Mouse (Mus musculus) heart, adult 2 months (tissue): ENCODE measurements around the gene Gnb1l.

ENCODE experiments used
- CTCF ChIP-seq: fragments of 200-600 bp; IDR thresholded peaks from 2 replicates; pipeline ENCODE4 v1.8.1; 2022; ENCODE audit warnings: antibody characterized with exemption, mild to moderate bottlenecking, moderate library complexity
- EP300 ChIP-seq: fragments of 200-500 bp; IDR thresholded peaks from 2 replicates; pipeline ENCODE4 v1.6.1; 2011; ENCODE audit warnings: low read depth, low read length, control low read depth; ENCODE audit not compliant: insufficient read depth
- POLR2A ChIP-seq: fragments of 200-500 bp; IDR thresholded peaks from 2 replicates; pipeline ENCODE4 v1.6.1; 2011; ENCODE audit warnings: mild to moderate bottlenecking, low read depth, low read length, control low read depth; ENCODE audit not compliant: insufficient read depth

- TF ChIP-seq POLR2A (no peak), EP300 (no peak), CTCF (no peak)
These were observed 95.4 kb downstream of the Gnb1l start for GRCm38 (mm10) chr16:18593930-18594329.
